Mouse (Mus musculus): Measurements from ENCODE around the gene Cyp2s1. TPM values are rescaled to one million over a fixed set of nuclear protein-coding genes. Genes with fewer than 3 reads are reported as not detected.

Gene Cyp2s1
- total RNA-seq, 2 experiments from 2014 or later = 5.4 to 6.1 TPM

- intact Hi-C loops (cut with DNase I) = no loop called here
These were observed 31.9 kb downstream of the Cyp2s1 start for GRCm38 (mm10) chr7:25784808-25785207.

GRCm38 (mm10) chr7:25783746-25784145 is 33.0 kb downstream of the Cyp2s1 start:
- DNase-seq = no peak
- intact Hi-C loops (cut with DNase I) = no loop called here

More at GRCm38 (mm10) chr7:25784808-25785207, 31.9 kb downstream of the Cyp2s1 start:
- no peak for DNase-seq

DNA sequence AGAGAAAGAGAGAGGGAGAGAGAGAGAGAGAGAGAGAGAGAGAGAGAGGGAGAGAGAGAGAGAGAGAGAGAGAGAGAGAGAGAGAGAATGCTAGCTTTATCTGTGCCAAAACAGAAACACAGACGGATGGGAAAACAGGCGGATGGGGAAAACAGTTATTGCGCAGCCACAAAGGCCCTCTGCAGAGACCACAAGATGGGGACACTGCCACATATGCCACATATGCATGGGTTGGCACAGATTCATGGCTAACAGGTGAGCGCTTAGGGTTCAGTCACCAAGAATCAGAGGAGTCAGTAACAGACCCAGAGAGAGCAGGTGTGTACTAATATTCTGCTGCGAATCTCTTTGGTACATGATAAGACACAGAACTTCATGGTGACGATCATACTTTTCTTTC is 34.0 kb downstream of the Cyp2s1 start:
- intact Hi-C loops (cut with DNase I) = no loop called here
- no peak for DNase-seq

- peak in 1 of 2 experiments; percentile 44 for DNase-seq
- intact Hi-C loops (cut with DNase I) = loop anchor here (2.0 kb wide), 1 partner anchor 19 kb away; no protein-coding TSS in a partner anchor
These were observed 34.6 kb downstream of the Cyp2s1 start for GRCm38 (mm10) chr7:25781937-25782610.

DNA sequence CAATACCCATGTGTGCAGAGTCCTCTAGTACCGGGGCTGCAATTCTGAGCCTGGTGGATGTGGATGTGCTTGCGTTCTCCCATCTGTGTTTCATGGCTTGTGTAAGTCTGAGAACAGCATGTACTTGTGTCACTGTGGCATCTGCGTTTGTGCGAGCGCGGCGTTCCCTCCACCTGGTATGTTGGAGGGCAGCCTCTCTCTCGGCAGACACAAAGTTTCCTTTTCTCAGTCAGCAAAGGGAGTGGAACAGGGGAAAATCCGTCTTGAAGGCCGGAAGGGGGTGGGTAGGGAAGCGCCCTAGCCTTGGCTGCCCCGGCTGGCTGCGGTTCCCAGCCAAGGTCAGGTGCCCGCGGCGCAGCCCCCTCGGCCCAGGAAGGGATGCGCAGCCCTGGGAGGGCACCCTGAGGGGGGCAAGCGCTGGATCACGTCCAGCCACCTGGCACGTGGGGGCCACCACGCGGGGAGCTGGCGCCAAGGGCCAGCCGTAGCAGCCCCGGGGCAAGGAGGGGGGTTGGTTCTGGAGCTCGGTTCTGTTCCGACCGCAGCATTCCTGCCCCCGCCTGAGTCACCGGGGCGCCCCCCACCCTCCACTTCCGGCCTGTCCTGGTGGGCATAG is 35.3 kb downstream of the Cyp2s1 start:
- peak; percentile 49 to 51 for DNase-seq
- intact Hi-C loops (cut with DNase I) = loop anchor here (2.0 kb wide), 1 partner anchor 19 kb away; no protein-coding TSS in a partner anchor

GRCm38 (mm10) chr7:25780753-25781152 is 36.0 kb downstream of the Cyp2s1 start:
- DNase-seq = no peak
- intact Hi-C loops (cut with DNase I) = loop anchor here (2.0 kb wide), 1 partner anchor 18 kb away; no protein-coding TSS in a partner anchor

DNA sequence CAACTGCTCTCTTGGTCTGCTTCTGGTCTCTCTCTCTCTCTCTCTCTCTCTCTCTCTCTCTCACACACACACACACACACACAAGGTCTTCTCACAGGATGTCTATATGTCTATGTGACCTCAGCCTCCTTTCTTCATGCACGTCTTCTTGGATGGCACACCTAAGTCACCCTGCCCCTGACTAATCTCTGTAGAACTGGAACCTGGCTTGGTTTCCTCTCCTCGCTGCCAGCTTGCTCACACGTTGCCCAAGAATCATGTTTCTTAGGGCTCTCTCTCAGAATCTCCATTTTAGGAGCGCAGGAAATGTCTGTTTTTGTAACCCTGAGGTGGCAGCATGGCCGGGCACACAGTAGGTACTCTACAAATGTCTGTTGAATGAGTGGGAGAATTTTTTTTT is 36.7 kb downstream of the Cyp2s1 start:
- no peak for DNase-seq
- intact Hi-C loops (cut with DNase I) = loop anchor here (2.0 kb wide), 1 partner anchor 17 kb away; no protein-coding TSS in a partner anchor

GRCm38 (mm10) chr7:25768229-25768628 is 48.5 kb downstream of the Cyp2s1 start:
- intact Hi-C loops (cut with DNase I) = no loop called here
- DNase-seq = no peak

- DNase-seq = no peak
- intact Hi-C loops (cut with DNase I) = no loop called here
These were observed 50.6 kb downstream of the Cyp2s1 start for GRCm38 (mm10) chr7:25766108-25766507.

DNA sequence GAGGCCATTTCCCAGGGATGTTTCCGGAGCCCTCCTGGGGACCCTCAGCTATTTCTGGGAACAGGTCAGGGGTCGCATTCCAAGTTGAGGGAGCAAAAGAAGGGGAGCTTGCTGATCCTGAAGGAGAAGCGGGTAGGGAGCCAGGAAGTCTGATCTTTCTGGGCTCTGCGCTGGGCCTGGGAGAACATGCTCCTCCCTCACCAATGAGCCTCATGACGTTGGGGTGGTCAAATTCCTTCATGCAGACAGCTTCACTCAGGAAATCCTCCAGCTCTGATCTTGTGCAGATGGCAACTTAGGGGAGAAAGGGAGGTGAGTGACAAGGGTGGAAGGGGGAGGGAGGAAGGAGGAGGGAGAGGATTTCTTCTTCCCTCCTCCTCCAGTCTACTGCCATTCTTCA is 52.5 kb downstream of the Cyp2s1 start:
- intact Hi-C loops (cut with DNase I) = no loop called here
- DNase-seq = peak in 1 of 2 experiments; percentile 16

DNA sequence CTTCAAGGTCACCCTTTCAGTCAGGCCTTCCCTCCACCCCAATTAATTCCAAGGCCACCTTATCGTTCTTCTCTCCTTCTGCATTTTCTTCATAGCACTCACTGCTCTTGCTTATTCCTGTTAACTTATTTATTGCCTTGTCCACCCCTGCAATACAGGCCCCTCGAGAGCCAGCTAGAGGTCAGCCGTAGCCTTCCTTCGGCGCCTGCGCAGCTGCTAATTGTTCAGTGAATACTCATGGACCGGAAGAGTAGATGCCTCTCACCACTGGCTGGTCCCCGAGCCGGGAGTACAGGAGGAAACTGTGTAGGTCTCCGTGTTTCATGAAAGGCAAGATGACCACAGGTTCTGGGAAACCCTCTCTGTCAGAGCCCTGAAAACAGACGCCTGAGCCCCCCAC is 53.0 kb downstream of the Cyp2s1 start:
- peak in 1 of 2 experiments; percentile 31 for DNase-seq
- intact Hi-C loops (cut with DNase I) = loop anchor here (2.0 kb wide), 1 partner anchor 17 kb away; no protein-coding TSS in a partner anchor

DNA sequence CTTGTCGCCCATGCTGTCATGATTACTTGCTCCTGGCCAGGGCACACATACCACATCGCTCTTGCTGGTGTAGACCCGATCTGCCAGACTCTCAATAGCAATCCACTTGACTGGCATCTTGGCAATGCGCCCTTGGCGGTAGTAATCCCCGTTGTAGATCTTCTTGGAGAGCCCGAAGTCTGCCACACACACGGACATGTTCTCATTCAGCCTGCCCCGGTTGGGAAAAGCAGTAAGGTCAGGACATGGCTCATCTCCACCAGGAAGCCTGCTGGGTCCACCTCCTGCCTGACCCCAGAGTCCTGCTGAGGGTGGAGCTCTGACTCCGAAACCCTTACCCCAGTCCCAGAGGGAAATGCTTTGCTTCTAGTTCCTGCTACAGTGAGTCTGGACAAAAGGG is 55.4 kb downstream of the Cyp2s1 start:
- DNase-seq = peak; percentile 52 to 54
- intact Hi-C loops (cut with DNase I) = no loop called here

DNA sequence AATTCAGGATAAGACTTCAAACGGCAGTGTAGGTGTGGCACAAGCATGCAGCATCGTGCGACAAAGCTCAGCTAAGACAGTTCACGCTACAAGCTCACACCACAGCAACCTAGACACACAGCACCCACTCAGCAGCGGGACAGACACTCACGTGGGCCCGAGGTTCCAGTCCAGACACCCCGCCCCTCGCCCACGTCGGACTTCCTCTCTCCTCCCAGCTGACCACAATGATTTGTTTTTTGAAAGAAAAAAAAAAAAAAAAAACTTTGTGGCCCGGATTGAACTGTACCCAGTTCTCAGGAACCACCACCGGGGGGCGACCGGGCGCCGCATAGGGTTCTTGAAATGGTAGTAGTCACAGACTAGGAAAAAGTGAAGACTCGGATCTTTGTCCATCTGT is 60.7 kb downstream of the Cyp2s1 start:
- peak; percentile 91 for DNase-seq
- intact Hi-C loops (cut with DNase I) = loop anchor here (1.0 kb wide), 1 partner anchor 49 kb away; no protein-coding TSS in a partner anchor

- intact Hi-C loops (cut with DNase I) = loop anchor here (2.0 kb wide), 1 partner anchor 67 kb away; no protein-coding TSS in a partner anchor
- peak; percentile 55 to 68 for DNase-seq
These were observed 61.3 kb downstream of the Cyp2s1 start for GRCm38 (mm10) chr7:25755468-25755833.

GRCm38 (mm10) chr7:25754738-25755467 is 61.8 kb downstream of the Cyp2s1 start, which contains the start of gene Hnrnpul1:
TSS of gene Hnrnpul1 (minus strand) at chr7:25754757.
- DNase-seq = peak; percentile 98 to 99
- intact Hi-C loops (cut with DNase I) = loop anchor here (2.0 to 5.0 kb wide), 2 partner anchors 66 to 128 kb away; partner anchors contain the start of gene B3gnt8

DNA sequence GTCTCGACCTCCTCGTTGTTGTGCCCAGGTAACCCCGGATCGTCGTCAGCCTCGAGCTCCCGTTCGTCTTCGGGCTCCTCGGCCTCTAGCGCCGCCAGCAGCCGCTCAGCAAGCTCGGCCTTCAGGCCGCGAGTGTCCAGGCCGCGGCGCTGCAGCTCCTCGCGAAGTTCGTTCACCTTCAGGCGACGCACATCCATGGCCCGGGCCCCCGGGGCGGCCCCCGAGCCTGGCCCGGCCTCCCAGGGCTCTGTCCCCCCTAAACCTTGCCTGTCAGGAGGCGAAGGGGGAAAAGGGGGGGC is 62.3 kb downstream of the Cyp2s1 start:
- intact Hi-C loops (cut with DNase I) = loop anchor here (2.0 to 5.0 kb wide), 2 partner anchors 66 to 127 kb away; partner anchors contain the start of gene B3gnt8
- DNase-seq = no peak

- intact Hi-C loops (cut with DNase I) = loop anchor here (2.0 to 5.0 kb wide), 3 partner anchors 29 to 127 kb away; partner anchors contain the start of gene B3gnt8
- peak in 1 of 2 experiments; percentile 60 for DNase-seq
These were observed 62.9 kb downstream of the Cyp2s1 start for GRCm38 (mm10) chr7:25753643-25754438.

- no peak for DNase-seq
- intact Hi-C loops (cut with DNase I) = loop anchor here (2.0 to 5.0 kb wide), 2 partner anchors 28 to 126 kb away; partner anchors contain the start of gene B3gnt8
These were observed 63.6 kb downstream of the Cyp2s1 start for GRCm38 (mm10) chr7:25753076-25753475.
